Mouse (Mus musculus) CH12.LX (cell line): ENCODE data around the gene Dcaf6. TPM values are rescaled to one million over a fixed set of nuclear protein-coding genes. Genes with fewer than 3 reads are reported as not detected.

Experiments used
- DNase-seq: peaks from one replicate; pipeline ENCODE4 v3.0.0-alpha.2; 2013; ENCODE audit errors: extremely low read depth
- H3K27ac ChIP-seq: 2 replicates; pipeline ENCODE4 v1.5.1; 2012; ENCODE audit warnings: low read depth, mild to moderate bottlenecking, control low read depth, moderate library complexity; ENCODE audit not compliant: insufficient read depth
- H3K27me3 ChIP-seq: replicated peaks from 2 replicates; pipeline ENCODE3; 2012; ENCODE audit warnings: inconsistent platforms
- H3K36me3 ChIP-seq, 2 experiments: replicated peaks in 1 of 2; 2 replicates each; pipeline versions ENCODE3 to v1.6.1; 2012; ENCODE audit warnings: inconsistent platforms in 1 of 2, low read length in 1 of 2, mild to moderate bottlenecking in 1 of 2, mixed read lengths in 1 of 2, moderate library complexity in 1 of 2; ENCODE audit not compliant: control insufficient read depth in 1 of 2, insufficient read depth in 1 of 2
- H3K4me1 ChIP-seq, 2 experiments: 2 replicates each; pipeline ENCODE4 v1.6.1; 2012; ENCODE audit warnings: inconsistent platforms in 1 of 2, moderate library complexity in 1 of 2; ENCODE audit not compliant: insufficient read depth in 2 of 2, control insufficient read depth in 1 of 2
- H3K4me2 ChIP-seq: 2 replicates; pipeline ENCODE4 v1.6.1; 2012; ENCODE audit warnings: low read depth, mild to moderate bottlenecking, control low read depth; ENCODE audit not compliant: poor library complexity, insufficient read depth, severe bottlenecking
- H3K4me3 ChIP-seq, 3 experiments: fragments of 150-350 bp in 1 of 3; sonication (generic) in 1 of 3; replicated peaks in 1 of 3; 2 replicates each; pipeline versions ENCODE3 to v1.5.1; 2011 to 2012; ENCODE audit warnings: low read depth in 2 of 3, low read length in 2 of 3, mild to moderate bottlenecking in 2 of 3, moderate library complexity in 2 of 3, control low read depth in 1 of 3, improper control_type of control experiment in 1 of 3, inconsistent platforms in 1 of 3, mixed read lengths in 1 of 3; ENCODE audit not compliant: poor library complexity in 1 of 3
- H3K79me2 ChIP-seq: replicated peaks from 2 replicates; pipeline ENCODE4 v1.6.1; 2012; ENCODE audit warnings: mild to moderate bottlenecking, moderate library complexity; ENCODE audit not compliant: control insufficient read depth, poor library complexity, insufficient read depth, severe bottlenecking; ENCODE audit errors: extremely low read depth
- H3K9ac ChIP-seq: 2 replicates; pipeline ENCODE4 v1.6.1; 2012; ENCODE audit warnings: low read depth, mild to moderate bottlenecking, control low read depth, moderate library complexity; ENCODE audit not compliant: insufficient read depth
- H3K9me3 ChIP-seq: replicated peaks from 2 replicates; pipeline ENCODE3; 2012; ENCODE audit warnings: low read length, inconsistent platforms, mixed read lengths
- BHLHE40 ChIP-seq: IDR thresholded peaks from 2 replicates; pipeline ENCODE4 v1.6.1; 2011; ENCODE audit warnings: mild to moderate bottlenecking, low read depth, low read length, improper control_type of control experiment
- CHD1 ChIP-seq: IDR thresholded peaks from 2 replicates; pipeline ENCODE4 v1.6.1; 2012; ENCODE audit warnings: low read depth, low read length, improper control_type of control experiment, inconsistent platforms
- CHD2 ChIP-seq: IDR thresholded peaks from 2 replicates; pipeline ENCODE4 v1.6.1; 2011; ENCODE audit warnings: low read length, improper control_type of control experiment
- CTCF ChIP-seq, 2 experiments: IDR thresholded peaks in 1 of 2; conservative IDR thresholded peaks in 1 of 2; 2 replicates each; pipeline ENCODE4 v1.5.1; 2011 to 2012; ENCODE audit warnings: low read depth in 2 of 2, low read length in 2 of 2, improper control_type of control experiment in 1 of 2, inconsistent platforms in 1 of 2, mild to moderate bottlenecking in 1 of 2, moderate library complexity in 1 of 2
- E2F4 ChIP-seq: IDR thresholded peaks from 2 replicates; pipeline ENCODE4 v1.6.1; 2011; ENCODE audit warnings: low read depth, low read length, improper control_type of control experiment; ENCODE audit not compliant: insufficient replicate concordance
- ELF1 ChIP-seq: IDR thresholded peaks from 2 replicates; pipeline ENCODE4 v1.6.1; 2014; ENCODE audit warnings: low read depth, mild to moderate bottlenecking, inconsistent platforms, low read length, improper control_type of control experiment
- EP300 ChIP-seq: IDR thresholded peaks from 2 replicates; pipeline ENCODE4 v1.6.1; 2011; ENCODE audit warnings: low read length, improper control_type of control experiment
- ETS1 ChIP-seq: conservative IDR thresholded peaks from 2 replicates; pipeline ENCODE4 v1.6.1; 2012; ENCODE audit warnings: low read depth, mild to moderate bottlenecking, inconsistent platforms, low read length, improper control_type of control experiment, moderate library complexity
- GABPA ChIP-seq: IDR thresholded peaks from 2 replicates; pipeline ENCODE4 v1.6.1; 2012; ENCODE audit warnings: low read depth, low read length, improper control_type of control experiment, inconsistent platforms; ENCODE audit not compliant: insufficient replicate concordance
- JUND ChIP-seq: conservative IDR thresholded peaks from 2 replicates; pipeline ENCODE4 v1.6.1; 2011; ENCODE audit warnings: low read depth, low read length, improper control_type of control experiment
- MAFK ChIP-seq: IDR thresholded peaks from 2 replicates; pipeline ENCODE4 v1.6.1; 2011; ENCODE audit warnings: low read length, improper control_type of control experiment; ENCODE audit not compliant: insufficient replicate concordance
- MXI1 ChIP-seq: IDR thresholded peaks from 2 replicates; pipeline ENCODE4 v1.6.1; 2011; ENCODE audit warnings: mild to moderate bottlenecking, low read depth, low read length, improper control_type of control experiment
- MYC ChIP-seq: IDR thresholded peaks from 2 replicates; pipeline ENCODE4 v1.6.1; 2011; ENCODE audit warnings: low read depth, mild to moderate bottlenecking, improper control_type of control experiment, low read length
- NELFE ChIP-seq: IDR thresholded peaks from 2 replicates; pipeline ENCODE4 v1.6.1; 2011; ENCODE audit warnings: low read depth, low read length, improper control_type of control experiment
- NRF1 ChIP-seq: IDR thresholded peaks from 2 replicates; pipeline ENCODE4 v1.6.1; 2014; ENCODE audit warnings: low read depth, mild to moderate bottlenecking, inconsistent platforms, low read length, improper control_type of control experiment, moderate library complexity
- PAX5 ChIP-seq: IDR thresholded peaks from 2 replicates; pipeline ENCODE4 v1.6.1; 2012; ENCODE audit warnings: low read length, inconsistent platforms, mixed read lengths
- POLR2AphosphoS2 ChIP-seq: IDR thresholded peaks from 2 replicates; pipeline ENCODE4 v1.6.1; 2011; ENCODE audit warnings: low read depth, low read length, improper control_type of control experiment
- RAD21 ChIP-seq: IDR thresholded peaks from 2 replicates; pipeline ENCODE4 v1.6.1; 2011; ENCODE audit warnings: low read depth, mild to moderate bottlenecking, low read length, improper control_type of control experiment, moderate library complexity
- SMC3 ChIP-seq: IDR thresholded peaks from 2 replicates; pipeline ENCODE4 v1.6.1; 2011; ENCODE audit warnings: low read depth, low read length, improper control_type of control experiment
- TBP ChIP-seq: conservative IDR thresholded peaks from 2 replicates; pipeline ENCODE4 v1.6.1; 2011; ENCODE audit warnings: low read depth, low read length, improper control_type of control experiment
- TCF12 ChIP-seq: IDR thresholded peaks from 2 replicates; pipeline ENCODE4 v1.6.1; 2014; ENCODE audit warnings: low read depth, mild to moderate bottlenecking, inconsistent platforms, low read length, improper control_type of control experiment
- UBTF ChIP-seq: IDR thresholded peaks from 2 replicates; pipeline ENCODE4 v1.6.1; 2012; ENCODE audit warnings: low read depth, mild to moderate bottlenecking, inconsistent platforms, low read length, improper control_type of control experiment, moderate library complexity
- USF1 ChIP-seq: IDR thresholded peaks from 2 replicates; pipeline ENCODE4 v1.6.1; 2014; ENCODE audit warnings: low read depth, mild to moderate bottlenecking, inconsistent platforms, low read length, improper control_type of control experiment
- ZC3H11A ChIP-seq: IDR thresholded peaks from 2 replicates; pipeline ENCODE4 v1.6.1; 2012; ENCODE audit warnings: low read depth, mild to moderate bottlenecking, inconsistent platforms, low read length, improper control_type of control experiment
- ZKSCAN1 ChIP-seq: IDR thresholded peaks from 2 replicates; pipeline ENCODE4 v1.6.1; 2012; ENCODE audit warnings: low read depth, inconsistent platforms, low read length, improper control_type of control experiment, borderline replicate concordance
- ZMIZ1 ChIP-seq: IDR thresholded peaks from 2 replicates; pipeline ENCODE4 v1.6.1; 2012; ENCODE audit warnings: low read depth, mild to moderate bottlenecking, inconsistent platforms, low read length, improper control_type of control experiment
- ZNF384 ChIP-seq: IDR thresholded peaks from 2 replicates; pipeline ENCODE4 v1.6.1; 2012; ENCODE audit warnings: low read depth, low read length, improper control_type of control experiment, inconsistent platforms
- dilution Hi-C: fragments of 300-500 bp; cut with MboI; formaldehyde crosslinking; loops from 2 replicates; pipeline ENCODE4 v1.14.3; 2020; ENCODE audit warnings: low sequenced_read_pairs; ENCODE audit not compliant: extremely low pct_unique_long_range_greater_than_20kb, extremely low pct_ligation_motif_present
- in situ Hi-C: fragments of 300-500 bp; cut with MboI; formaldehyde crosslinking; loops from 3 replicates; pipeline ENCODE4 v1.14.3; 2019; ENCODE audit warnings: low sequenced_read_pairs, low pct_ligation_motif_present, low pct_unique_long_range_greater_than_20kb, mixed read lengths
- polyA plus RNA-seq: library from polyadenylated mRNA; unstranded; fragments of >175 nt; gene quantifications from 2 replicates; pipeline ENCODE4 v1.2.1, GENCODE M21; 2012; ENCODE audit warnings: low read depth; ENCODE audit not compliant: insufficient read length
- total RNA-seq, 2 experiments: library from RNA; depleted of rRNA; stranded (reverse); fragments of 300-350 nt in 1 of 2; fragments of >200 nt in 1 of 2; gene quantifications; 2 replicates each; pipeline ENCODE4 v1.2.3; 2012 to 2014

Dcaf6 gene
- total and polyA plus RNA-seq, 3 experiments: 3.7 to 4.1 (median 4.1) TPM

DNA sequence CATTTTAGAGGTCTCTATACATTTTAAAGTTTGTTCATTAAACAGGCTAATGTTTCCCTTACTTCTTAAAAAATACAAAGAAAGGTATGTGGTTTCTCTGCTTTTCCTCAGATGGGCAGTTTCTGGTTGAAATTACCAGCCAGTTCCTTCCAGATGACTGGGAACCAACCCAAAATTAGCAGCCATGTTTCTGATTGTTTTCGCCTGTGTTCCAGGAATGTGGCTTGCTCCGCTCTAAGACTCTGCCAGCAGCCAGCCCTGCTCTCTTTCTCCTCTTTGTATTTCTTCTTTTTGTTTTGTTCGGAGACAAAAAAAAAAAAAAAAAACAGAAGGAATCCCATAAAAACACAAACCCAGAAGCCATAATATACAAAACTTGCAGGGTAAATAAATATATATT lies 38.6 kb upstream of the Dcaf6 start:
- no peak for DNase-seq
- TF ChIP-seq MXI1 (no peak), USF1 (no peak), NRF1 (no peak), E2F4 (no peak)
- Histone ChIP-seq H3K79me2 (no peaks in the 10 kb centered on the region), H3K4me2 (no peak overlapping the region), H3K27ac (no peak overlapping the region), H3K9ac (no peak overlapping the region), H3K9me3 (no peaks in the 10 kb centered on the region), H3K36me3 (no peaks in the 10 kb centered on the region), H3K4me3 (no peak overlapping the region), H3K27me3 (no peaks in the 10 kb centered on the region), H3K4me1 (peaks cover 0 to 19% of the 10 kb centered on the region in 2 experiments; a peak in 3 of 4 replicates)
- dilution Hi-C loops (no loop called here), in situ Hi-C loops (no loop called here)

- Histone ChIP-seq H3K4me1 (no peaks in the 10 kb centered on the region), H3K27me3 (no peaks in the 10 kb centered on the region), H3K9me3 (no peaks in the 10 kb centered on the region), H3K9ac (no peak overlapping the region), H3K79me2 (no peaks in the 10 kb centered on the region), H3K36me3 (peaks cover 0 to 2% of the 10 kb centered on the region in 2 experiments), H3K27ac (no peak overlapping the region), H3K4me2 (no peak overlapping the region), H3K4me3 (no peak overlapping the region)
- in situ Hi-C loops: no loop called here
- dilution Hi-C loops: no loop called here
- DNase-seq: no peak
- no peak for TF ChIP-seq BHLHE40
- no peak for TF ChIP-seq TBP
- no peak for TF ChIP-seq UBTF
- TF ChIP-seq GABPA: no peak
- TF ChIP-seq USF1: no peak
- TF ChIP-seq NRF1: no peak
- TF ChIP-seq CHD2: no peak
- no peak for TF ChIP-seq JUND
- no peak for TF ChIP-seq CTCF (conservative IDR thresholded peaks at IDR 0.05 in 1 of 2, IDR thresholded peaks at IDR 0.05 in 1 of 2; ENCODE audit: low read depth in 2 of 2, low read length in 2 of 2)
- no peak for TF ChIP-seq ZC3H11A
- no peak for TF ChIP-seq ZKSCAN1
These were observed 28.9 kb upstream of the Dcaf6 start for GRCm38 (mm10) chr1:165489197-165489596.

GRCm38 (mm10) chr1:165486108-165486507 lies 25.8 kb upstream of the Dcaf6 start:
- Histone ChIP-seq H3K4me3 (no peak overlapping the region), H3K36me3 (peaks cover 4 to 14% of the 10 kb centered on the region in 2 experiments), H3K4me1 (no peaks in the 10 kb centered on the region), H3K9me3 (no peaks in the 10 kb centered on the region), H3K9ac (no peak overlapping the region), H3K27ac (no peak overlapping the region), H3K4me2 (no peak overlapping the region), H3K79me2 (no peaks in the 10 kb centered on the region), H3K27me3 (no peaks in the 10 kb centered on the region)
- in situ Hi-C loops (no loop called here), dilution Hi-C loops (no loop called here)
- DNase-seq: no peak
- TF ChIP-seq TCF12 (no peak), GABPA (no peak), CHD1 (no peak), RAD21 (no peak), PAX5 (no peak), EP300 (no peak), POLR2AphosphoS2 (no peak), SMC3 (no peak), CTCF (conservative IDR thresholded peaks at IDR 0.05 in 1 of 2, IDR thresholded peaks at IDR 0.05 in 1 of 2; ENCODE audit: low read depth in 2 of 2, low read length in 2 of 2) (no peak), MYC (no peak), NELFE (no peak), ZKSCAN1 (no peak), ZMIZ1 (no peak), ETS1 (no peak), MAFK (no peak), ELF1 (no peak), UBTF (no peak), ZNF384 (no peak)
